Mouse (Mus musculus) lung, embryonic 15.5 days (tissue): Measurements from ENCODE around the gene Armc6. TPM values are rescaled to one million over a fixed set of nuclear protein-coding genes. Genes with fewer than 3 reads are reported as not detected.

Source experiments
- ATAC-seq: fragments of 200-750 bp; cut with Nextera tagmentation; 2 replicates; pipeline ENCODE4 v1.8.0; 2017; ENCODE audit warnings: moderate number of reproducible peaks, borderline replicate concordance; ENCODE audit not compliant: low FRiP score, low TSS enrichment; ENCODE audit errors: extremely low read depth
- H3K27ac ChIP-seq: fragments of 300-500 bp; sonication (generic); 2 replicates; pipeline ENCODE4 v1.5.1; 2015; ENCODE audit warnings: moderate library complexity, mild to moderate bottlenecking, inconsistent platforms
- H3K27me3 ChIP-seq: fragments of 300-500 bp; sonication (generic); 2 replicates; pipeline ENCODE4 v1.6.1; 2015; ENCODE audit warnings: inconsistent platforms
- H3K36me3 ChIP-seq: fragments of 300-500 bp; sonication (generic); 2 replicates; pipeline ENCODE4 v1.6.1; 2015; ENCODE audit warnings: inconsistent platforms
- H3K4me1 ChIP-seq: fragments of 300-500 bp; sonication (generic); 2 replicates; pipeline ENCODE4 v1.6.1; 2015; ENCODE audit warnings: inconsistent platforms
- H3K4me2 ChIP-seq: fragments of 300-500 bp; sonication (generic); 2 replicates; pipeline ENCODE4 v1.6.1; 2015; ENCODE audit warnings: inconsistent platforms, mild to moderate bottlenecking, moderate library complexity
- H3K4me3 ChIP-seq: fragments of 300-500 bp; sonication (generic); 2 replicates; pipeline ENCODE4 v1.5.1; 2015; ENCODE audit warnings: mild to moderate bottlenecking, inconsistent platforms
- H3K9ac ChIP-seq: fragments of 300-500 bp; sonication (generic); 2 replicates; pipeline ENCODE4 v1.6.1; 2015; ENCODE audit warnings: inconsistent platforms
- H3K9me3 ChIP-seq: fragments of 300-500 bp; sonication (generic); 2 replicates; pipeline ENCODE4 v1.6.1; 2016; ENCODE audit warnings: inconsistent platforms
- WGBS: fragments of 180-500 bp; shearing (Covaris S2); methylation state at CpG from one replicate; pipeline ENCODE4 v1.1.7; 2015; 5-methylcytosine and 5-hydroxymethylcytosine counted together
- polyA plus RNA-seq: library from polyadenylated mRNA; unstranded; fragments of >200 nt; fragmentation: Nextera tagmentation; extraction: Ambion mirVana; gene quantifications from 2 replicates; pipeline ENCODE4 v1.2.1, GENCODE M21; 2015

The Armc6 gene
- polyA plus RNA-seq, 1 experiment from 2014 or later: 30.1 TPM

GRCm38 (mm10) chr8:70211275-70211674 lies 23.0 kb downstream of the Armc6 start:
- ATAC-seq: no peak
- no peaks in the 10 kb centered on the region for H3K9me3 ChIP-seq
- H3K27ac ChIP-seq: no peak overlapping the region
- peak overlapping the region; percentile 99 for H3K4me2 ChIP-seq
- H3K27me3 ChIP-seq: no peaks in the 10 kb centered on the region
- H3K36me3 ChIP-seq: no peaks in the 10 kb centered on the region
- peak overlapping the region; percentile 68 for H3K4me3 ChIP-seq
- H3K9ac ChIP-seq: peak overlapping the region; percentile 66
- peaks cover 16% of the 10 kb centered on the region for H3K4me1 ChIP-seq
- WGBS: 54% methylated on average over 1 of the region's 1 CpGs

- Histone ChIP-seq H3K27me3 (no peaks in the 10 kb centered on the region), H3K4me3 (no peak overlapping the region), H3K9me3 (no peaks in the 10 kb centered on the region), H3K36me3 (no peaks in the 10 kb centered on the region), H3K27ac (0 out of 2 replicates have a peak overlapping the region, but pooled peaks have one; percentile 2), H3K4me2 (peak overlapping the region; percentile 99; the same call in 1 of the 2 replicates), H3K4me1 (peaks cover 16% of the 10 kb centered on the region), H3K9ac (no peak overlapping the region)
- 13% methylated on average over 8 of the region's 8 CpGs for WGBS
- ATAC-seq: no peak
Observed at GRCm38 (mm10) chr8:70210538-70210937, 23.7 kb downstream of the Armc6 start.

- 33% methylated on average over 1 of the region's 1 CpGs for whole genome bisulfite sequencing
- H3K27ac ChIP-seq: no peak overlapping the region
- no peak overlapping the region for H3K4me3 ChIP-seq
- H3K9ac ChIP-seq: peak overlapping the region; percentile 20; the same call in 1 of the 2 replicates
- no peaks in the 10 kb centered on the region for H3K36me3 ChIP-seq
- ATAC-seq: no peak
- no peaks in the 10 kb centered on the region for H3K9me3 ChIP-seq
- H3K4me1 ChIP-seq: peaks cover 16% of the 10 kb centered on the region
- H3K27me3 ChIP-seq: no peaks in the 10 kb centered on the region
- no peak overlapping the region for H3K4me2 ChIP-seq
Observed at GRCm38 (mm10) chr8:70208130-70208529, 26.1 kb downstream of the Armc6 start.

GRCm38 (mm10) chr8:70204757-70205156 lies 29.5 kb downstream of the Armc6 start:
- Histone ChIP-seq H3K4me2 (no peak overlapping the region), H3K27me3 (no peaks in the 10 kb centered on the region), H3K9me3 (no peaks in the 10 kb centered on the region), H3K9ac (no peak overlapping the region), H3K4me3 (no peak overlapping the region), H3K4me1 (peaks cover 10% of the 10 kb centered on the region), H3K36me3 (no peaks in the 10 kb centered on the region), H3K27ac (no peak overlapping the region)
- ATAC-seq: no peak
- WGBS: 39% methylated on average over 1 of the region's 1 CpGs

- Histone ChIP-seq H3K36me3 (no peaks in the 10 kb centered on the region), H3K27me3 (no peaks in the 10 kb centered on the region), H3K4me1 (peaks cover 13% of the 10 kb centered on the region), H3K9me3 (no peaks in the 10 kb centered on the region), H3K27ac (no peak overlapping the region), H3K4me2 (no peak overlapping the region), H3K9ac (no peak overlapping the region), H3K4me3 (no peak overlapping the region)
- ATAC-seq: no peak
- 58% methylated on average over 4 of the region's 4 CpGs for WGBS
Observed at GRCm38 (mm10) chr8:70203072-70203471, 31.2 kb downstream of the Armc6 start.

GRCm38 (mm10) chr8:70201417-70201816 lies 32.8 kb downstream of the Armc6 start:
- Histone ChIP-seq H3K27me3 (no peaks in the 10 kb centered on the region), H3K27ac (no peak overlapping the region), H3K4me1 (peaks cover 13% of the 10 kb centered on the region), H3K9ac (no peak overlapping the region), H3K4me3 (no peak overlapping the region), H3K9me3 (no peaks in the 10 kb centered on the region), H3K4me2 (no peak overlapping the region), H3K36me3 (no peaks in the 10 kb centered on the region)
- ATAC-seq: 0 out of 2 replicates have a peak, but pooled peaks have one; percentile 11
- WGBS: 67% methylated on average over 3 of the region's 3 CpGs

- Histone ChIP-seq H3K9ac (no peak overlapping the region), H3K4me1 (peaks cover 13% of the 10 kb centered on the region), H3K4me2 (no peak overlapping the region), H3K4me3 (no peak overlapping the region), H3K9me3 (no peaks in the 10 kb centered on the region), H3K27ac (no peak overlapping the region), H3K36me3 (no peaks in the 10 kb centered on the region), H3K27me3 (no peaks in the 10 kb centered on the region)
- peak; percentile 29; the same call in 1 of the 2 replicates for ATAC-seq
- WGBS: 41% methylated on average over 5 of the region's 5 CpGs
Observed at GRCm38 (mm10) chr8:70200098-70200681, 34.1 kb downstream of the Armc6 start.

- ATAC-seq: no peak
- 41% methylated on average over 7 of the region's 7 CpGs for WGBS
- no peaks in the 10 kb centered on the region for H3K27me3 ChIP-seq
Observed at GRCm38 (mm10) chr8:70197603-70198002, 36.7 kb downstream of the Armc6 start.

GRCm38 (mm10) chr8:70195762-70196161 lies 38.5 kb downstream of the Armc6 start:
- no peak overlapping the region for H3K4me3 ChIP-seq
- H3K4me2 ChIP-seq: no peak overlapping the region
- no peak overlapping the region for H3K27ac ChIP-seq
- H3K4me1 ChIP-seq: peaks cover 13% of the 10 kb centered on the region
- 66% methylated on average over 2 of the region's 2 CpGs for WGBS
- ATAC-seq: no peak
- no peaks in the 10 kb centered on the region for H3K36me3 ChIP-seq
- no peaks in the 10 kb centered on the region for H3K27me3 ChIP-seq
- no peak overlapping the region for H3K9ac ChIP-seq
- H3K9me3 ChIP-seq: no peaks in the 10 kb centered on the region

More at GRCm38 (mm10) chr8:70197603-70198002, 36.7 kb downstream of the Armc6 start:
- Histone ChIP-seq H3K4me3 (no peak overlapping the region), H3K36me3 (no peaks in the 10 kb centered on the region), H3K4me1 (peaks cover 13% of the 10 kb centered on the region), H3K27ac (no peak overlapping the region), H3K4me2 (no peak overlapping the region), H3K9ac (no peak overlapping the region), H3K9me3 (no peaks in the 10 kb centered on the region)

- Histone ChIP-seq H3K4me2 (no peak overlapping the region), H3K36me3 (no peaks in the 10 kb centered on the region), H3K4me3 (no peak overlapping the region), H3K9ac (no peak overlapping the region), H3K9me3 (no peaks in the 10 kb centered on the region), H3K27ac (no peak overlapping the region), H3K4me1 (no peaks in the 10 kb centered on the region), H3K27me3 (no peaks in the 10 kb centered on the region)
- 65% methylated on average over 3 of the region's 3 CpGs for WGBS
- no peak for ATAC-seq
Observed at GRCm38 (mm10) chr8:70194191-70194590, 40.1 kb downstream of the Armc6 start.

- Histone ChIP-seq H3K9me3 (no peaks in the 10 kb centered on the region), H3K27ac (no peak overlapping the region), H3K36me3 (no peaks in the 10 kb centered on the region), H3K4me1 (no peaks in the 10 kb centered on the region), H3K9ac (no peak overlapping the region), H3K4me2 (no peak overlapping the region), H3K27me3 (no peaks in the 10 kb centered on the region), H3K4me3 (no peak overlapping the region)
- no peak for ATAC-seq
- WGBS: 62% methylated on average over 5 of the region's 5 CpGs
Observed at GRCm38 (mm10) chr8:70193238-70193637, 41.0 kb downstream of the Armc6 start.

- Histone ChIP-seq H3K36me3 (no peaks in the 10 kb centered on the region), H3K27me3 (no peaks in the 10 kb centered on the region), H3K4me2 (no peak overlapping the region), H3K9ac (no peak overlapping the region), H3K4me1 (no peaks in the 10 kb centered on the region), H3K9me3 (no peaks in the 10 kb centered on the region), H3K4me3 (no peak overlapping the region), H3K27ac (no peak overlapping the region)
- WGBS: 53% methylated on average over 7 of the region's 7 CpGs
- ATAC-seq: no peak
Observed at GRCm38 (mm10) chr8:70188707-70189106, 45.6 kb downstream of the Armc6 start.
